Mouse (Mus musculus) embryonic fibroblast, embryonic 13.5 days (primary cell): ENCODE data around the gene Dock4. TPM values are rescaled to one million over a fixed set of nuclear protein-coding genes. Genes with fewer than 3 reads are reported as not detected.

Source experiments
- H3K27ac ChIP-seq: 2 replicates; pipeline ENCODE4 v1.5.1; 2012; ENCODE audit warnings: low read length, control low read depth, inconsistent platforms; ENCODE audit not compliant: insufficient read depth
- H3K4me1 ChIP-seq: 2 replicates; pipeline ENCODE4 v1.6.1; 2011; ENCODE audit warnings: low read length; ENCODE audit not compliant: control insufficient read depth, insufficient read depth
- H3K4me3 ChIP-seq: 2 replicates; pipeline ENCODE4 v1.5.1; 2011; ENCODE audit warnings: mild to moderate bottlenecking, control low read depth, low read length; ENCODE audit not compliant: insufficient read depth
- CTCF ChIP-seq: IDR thresholded peaks from 2 replicates; pipeline ENCODE4 v1.5.1; 2011; ENCODE audit warnings: mild to moderate bottlenecking, control low read depth, low read length, moderate library complexity, borderline replicate concordance; ENCODE audit not compliant: insufficient read depth
- POLR2A ChIP-seq: IDR thresholded peaks from 2 replicates; pipeline ENCODE4 v1.6.1; 2011; ENCODE audit warnings: low read depth, mild to moderate bottlenecking, control low read depth, low read length, moderate library complexity
- polyA plus RNA-seq: library from polyadenylated mRNA; stranded (reverse); fragments of >200 nt; gene quantifications from 2 replicates; pipeline ENCODE4 v1.2.4, GENCODE M21; 2011; ENCODE audit warnings: low read depth; ENCODE audit not compliant: missing spikeins, insufficient read length

Gene Dock4
- polyA plus RNA-seq, result 12.0 and 12.7 TPM in 2 replicates

- no peaks in the 10 kb centered on the region; the same call in 1 of the 2 replicates for H3K4me1 ChIP-seq
- TF ChIP-seq POLR2A (peak; percentile 66), CTCF (no peak)
- H3K4me3 ChIP-seq, result peak within 1 kb of the TSS; percentile 88
- H3K27ac ChIP-seq, result peak within 1 kb of the TSS; percentile 18; the same call in 1 of the 2 replicates
These were observed at the start of gene Dock4, which contains the start of gene Zfp277 for GRCm38 (mm10) chr12:40445648-40446449. Gene Dock4, plus strand, starts transcription at chr12:40445952. Gene Zfp277, minus strand, starts transcription at chr12:40445902.

- Histone ChIP-seq H3K27ac (no peak overlapping the region), H3K4me3 (no peak overlapping the region), H3K4me1 (no peaks in the 10 kb centered on the region)
- TF ChIP-seq POLR2A, result no peak
- no peak for TF ChIP-seq CTCF
These were observed 46.8 kb upstream of the Dock4 start for GRCm38 (mm10) chr12:40398916-40399315.

GRCm38 (mm10) chr12:40399386-40399785 lies 46.4 kb upstream of the Dock4 start:
- H3K27ac ChIP-seq, result no peak overlapping the region
- no peaks in the 10 kb centered on the region for H3K4me1 ChIP-seq

GRCm38 (mm10) chr12:40399812-40400211 lies 45.9 kb upstream of the Dock4 start:
- Histone ChIP-seq H3K4me1 (no peaks in the 10 kb centered on the region), H3K4me3 (no peak overlapping the region), H3K27ac (no peak overlapping the region)
- TF ChIP-seq CTCF, result no peak
- TF ChIP-seq POLR2A, result no peak

More at GRCm38 (mm10) chr12:40399386-40399785, 46.4 kb upstream of the Dock4 start:
- TF ChIP-seq POLR2A (no peak), CTCF (no peak)
- no peak overlapping the region for H3K4me3 ChIP-seq

GRCm38 (mm10) chr12:40414682-40415311 lies 31.0 kb upstream of the Dock4 start:
- Histone ChIP-seq H3K4me1 (no peaks in the 10 kb centered on the region), H3K4me3 (no peak overlapping the region), H3K27ac (no peak overlapping the region)
- TF ChIP-seq POLR2A (no peak), CTCF (no peak)

GRCm38 (mm10) chr12:40415312-40415925 lies 30.3 kb upstream of the Dock4 start:
- TF ChIP-seq CTCF (no peak), POLR2A (no peak)
- Histone ChIP-seq H3K27ac (no peak overlapping the region), H3K4me1 (no peaks in the 10 kb centered on the region), H3K4me3 (no peak overlapping the region)

GRCm38 (mm10) chr12:40417257-40417656 lies 28.5 kb upstream of the Dock4 start:
- no peak for TF ChIP-seq CTCF

GRCm38 (mm10) chr12:40424991-40425390 lies 20.8 kb upstream of the Dock4 start:
- no peak for TF ChIP-seq CTCF
- TF ChIP-seq POLR2A, result no peak
- Histone ChIP-seq H3K27ac (no peak overlapping the region), H3K4me3 (no peak overlapping the region), H3K4me1 (no peaks in the 10 kb centered on the region; the same call in 1 of the 2 replicates)

More at GRCm38 (mm10) chr12:40417257-40417656, 28.5 kb upstream of the Dock4 start:
- Histone ChIP-seq H3K4me3 (no peak overlapping the region), H3K4me1 (no peaks in the 10 kb centered on the region), H3K27ac (no peak overlapping the region)

- no peak for TF ChIP-seq POLR2A
- TF ChIP-seq CTCF, result no peak
These were observed 18.1 kb upstream of the Dock4 start for GRCm38 (mm10) chr12:40427606-40428005.

More at GRCm38 (mm10) chr12:40427606-40428005, 18.1 kb upstream of the Dock4 start:
- Histone ChIP-seq H3K4me3 (no peak overlapping the region), H3K27ac (no peak overlapping the region), H3K4me1 (no peaks in the 10 kb centered on the region; the same call in 1 of the 2 replicates)
